Mouse (Mus musculus) CH12.LX (cell line): ENCODE results near the gene Gpld1. TPM values are rescaled to one million over a fixed set of nuclear protein-coding genes. Genes with fewer than 3 reads are reported as not detected.
A peak's percentile ranks its signal among the peaks of the same experiment; 100 is the strongest.

Experiments
- DNase-seq: peaks from one replicate; pipeline ENCODE4 v3.0.0-alpha.2; 2013; ENCODE audit errors: extremely low read depth
- H3K27ac ChIP-seq: 2 replicates; pipeline ENCODE4 v1.5.1; 2012; ENCODE audit warnings: low read depth, mild to moderate bottlenecking, control low read depth, moderate library complexity; ENCODE audit not compliant: insufficient read depth
- H3K27me3 ChIP-seq: replicated peaks from 2 replicates; pipeline ENCODE3; 2012; ENCODE audit warnings: inconsistent platforms
- H3K36me3 ChIP-seq, 2 experiments: replicated peaks in 1 of 2; 2 replicates each; pipeline versions ENCODE3 to v1.6.1; 2012; ENCODE audit warnings: inconsistent platforms in 1 of 2, low read length in 1 of 2, mild to moderate bottlenecking in 1 of 2, mixed read lengths in 1 of 2, moderate library complexity in 1 of 2; ENCODE audit not compliant: control insufficient read depth in 1 of 2, insufficient read depth in 1 of 2
- H3K4me1 ChIP-seq, 2 experiments: 2 replicates each; pipeline ENCODE4 v1.6.1; 2012; ENCODE audit warnings: inconsistent platforms in 1 of 2, moderate library complexity in 1 of 2; ENCODE audit not compliant: insufficient read depth in 2 of 2, control insufficient read depth in 1 of 2
- H3K4me2 ChIP-seq: 2 replicates; pipeline ENCODE4 v1.6.1; 2012; ENCODE audit warnings: low read depth, mild to moderate bottlenecking, control low read depth; ENCODE audit not compliant: poor library complexity, insufficient read depth, severe bottlenecking
- H3K4me3 ChIP-seq, 3 experiments: fragments of 150-350 bp in 1 of 3; sonication (generic) in 1 of 3; replicated peaks in 1 of 3; 2 replicates each; pipeline versions ENCODE3 to v1.5.1; 2011 to 2012; ENCODE audit warnings: low read depth in 2 of 3, low read length in 2 of 3, mild to moderate bottlenecking in 2 of 3, moderate library complexity in 2 of 3, control low read depth in 1 of 3, improper control_type of control experiment in 1 of 3, inconsistent platforms in 1 of 3, mixed read lengths in 1 of 3; ENCODE audit not compliant: poor library complexity in 1 of 3
- H3K79me2 ChIP-seq: replicated peaks from 2 replicates; pipeline ENCODE4 v1.6.1; 2012; ENCODE audit warnings: mild to moderate bottlenecking, moderate library complexity; ENCODE audit not compliant: control insufficient read depth, poor library complexity, insufficient read depth, severe bottlenecking; ENCODE audit errors: extremely low read depth
- H3K9ac ChIP-seq: 2 replicates; pipeline ENCODE4 v1.6.1; 2012; ENCODE audit warnings: low read depth, mild to moderate bottlenecking, control low read depth, moderate library complexity; ENCODE audit not compliant: insufficient read depth
- H3K9me3 ChIP-seq: replicated peaks from 2 replicates; pipeline ENCODE3; 2012; ENCODE audit warnings: low read length, inconsistent platforms, mixed read lengths
- CHD1 ChIP-seq: IDR thresholded peaks from 2 replicates; pipeline ENCODE4 v1.6.1; 2012; ENCODE audit warnings: low read depth, low read length, improper control_type of control experiment, inconsistent platforms
- CHD2 ChIP-seq: IDR thresholded peaks from 2 replicates; pipeline ENCODE4 v1.6.1; 2011; ENCODE audit warnings: low read length, improper control_type of control experiment
- CTCF ChIP-seq, 2 experiments: IDR thresholded peaks in 1 of 2; conservative IDR thresholded peaks in 1 of 2; 2 replicates each; pipeline ENCODE4 v1.5.1; 2011 to 2012; ENCODE audit warnings: low read depth in 2 of 2, low read length in 2 of 2, improper control_type of control experiment in 1 of 2, inconsistent platforms in 1 of 2, mild to moderate bottlenecking in 1 of 2, moderate library complexity in 1 of 2
- ELF1 ChIP-seq: IDR thresholded peaks from 2 replicates; pipeline ENCODE4 v1.6.1; 2014; ENCODE audit warnings: low read depth, mild to moderate bottlenecking, inconsistent platforms, low read length, improper control_type of control experiment
- EP300 ChIP-seq: IDR thresholded peaks from 2 replicates; pipeline ENCODE4 v1.6.1; 2011; ENCODE audit warnings: low read length, improper control_type of control experiment
- GABPA ChIP-seq: IDR thresholded peaks from 2 replicates; pipeline ENCODE4 v1.6.1; 2012; ENCODE audit warnings: low read depth, low read length, improper control_type of control experiment, inconsistent platforms; ENCODE audit not compliant: insufficient replicate concordance
- HCFC1 ChIP-seq: IDR thresholded peaks from 2 replicates; pipeline ENCODE4 v1.6.1; 2012; ENCODE audit warnings: low read depth, mild to moderate bottlenecking, inconsistent platforms, low read length, improper control_type of control experiment
- IRF4 ChIP-seq: IDR thresholded peaks from 2 replicates; pipeline ENCODE4 v1.6.1; 2014; ENCODE audit warnings: low read depth, mild to moderate bottlenecking, inconsistent platforms, low read length, improper control_type of control experiment
- RAD21 ChIP-seq: IDR thresholded peaks from 2 replicates; pipeline ENCODE4 v1.6.1; 2011; ENCODE audit warnings: low read depth, mild to moderate bottlenecking, low read length, improper control_type of control experiment, moderate library complexity
- SIN3A ChIP-seq: IDR thresholded peaks from 2 replicates; pipeline ENCODE4 v1.6.1; 2012; ENCODE audit warnings: low read length, improper control_type of control experiment, inconsistent platforms
- SMC3 ChIP-seq: IDR thresholded peaks from 2 replicates; pipeline ENCODE4 v1.6.1; 2011; ENCODE audit warnings: low read depth, low read length, improper control_type of control experiment
- TCF12 ChIP-seq: IDR thresholded peaks from 2 replicates; pipeline ENCODE4 v1.6.1; 2014; ENCODE audit warnings: low read depth, mild to moderate bottlenecking, inconsistent platforms, low read length, improper control_type of control experiment
- USF1 ChIP-seq: IDR thresholded peaks from 2 replicates; pipeline ENCODE4 v1.6.1; 2014; ENCODE audit warnings: low read depth, mild to moderate bottlenecking, inconsistent platforms, low read length, improper control_type of control experiment
- ZMIZ1 ChIP-seq: IDR thresholded peaks from 2 replicates; pipeline ENCODE4 v1.6.1; 2012; ENCODE audit warnings: low read depth, mild to moderate bottlenecking, inconsistent platforms, low read length, improper control_type of control experiment
- ZNF384 ChIP-seq: IDR thresholded peaks from 2 replicates; pipeline ENCODE4 v1.6.1; 2012; ENCODE audit warnings: low read depth, low read length, improper control_type of control experiment, inconsistent platforms
- dilution Hi-C: fragments of 300-500 bp; cut with MboI; formaldehyde crosslinking; loops from 2 replicates; pipeline ENCODE4 v1.14.3; 2020; ENCODE audit warnings: low sequenced_read_pairs; ENCODE audit not compliant: extremely low pct_unique_long_range_greater_than_20kb, extremely low pct_ligation_motif_present
- in situ Hi-C: fragments of 300-500 bp; cut with MboI; formaldehyde crosslinking; loops from 3 replicates; pipeline ENCODE4 v1.14.3; 2019; ENCODE audit warnings: low sequenced_read_pairs, low pct_ligation_motif_present, low pct_unique_long_range_greater_than_20kb, mixed read lengths
- polyA plus RNA-seq: library from polyadenylated mRNA; unstranded; fragments of >175 nt; gene quantifications from 2 replicates; pipeline ENCODE4 v1.2.1, GENCODE M21; 2012; ENCODE audit warnings: low read depth; ENCODE audit not compliant: insufficient read length
- total RNA-seq, 2 experiments: library from RNA; depleted of rRNA; stranded (reverse); fragments of 300-350 nt in 1 of 2; fragments of >200 nt in 1 of 2; gene quantifications; 2 replicates each; pipeline ENCODE4 v1.2.3; 2012 to 2014

Gene Gpld1
- total and polyA plus RNA-seq, 3 experiments = 0.23 to 1.4 (median 0.30) TPM

DNA sequence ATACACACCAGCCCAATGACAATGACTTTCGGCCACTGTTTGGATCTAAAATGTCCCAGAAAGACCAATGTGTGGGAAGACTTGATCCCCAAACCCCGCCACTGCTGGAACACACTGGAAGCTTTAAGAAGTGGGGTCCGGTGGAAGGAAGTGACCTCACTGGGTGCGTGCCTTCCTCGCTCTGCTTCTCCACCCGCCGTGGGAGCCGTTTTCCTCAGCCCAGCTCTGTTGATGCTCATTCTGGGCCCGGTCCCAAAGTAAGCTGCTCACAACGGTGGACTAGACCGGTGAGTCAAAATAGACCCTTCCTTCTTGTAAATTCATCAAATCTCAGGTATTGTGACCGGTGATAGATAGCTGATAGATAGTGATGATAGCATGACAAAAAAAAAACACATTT lies 37.5 kb upstream of the Gpld1 start:
- dilution Hi-C loops (no loop called here), in situ Hi-C loops (loop anchor here (25.0 kb wide), 3 partner anchors 193 to 568 kb away; partner anchors contain the start of gene Cmah)
- peaks cover 2% of the 10 kb centered on the region for H3K9me3 ChIP-seq

DNA sequence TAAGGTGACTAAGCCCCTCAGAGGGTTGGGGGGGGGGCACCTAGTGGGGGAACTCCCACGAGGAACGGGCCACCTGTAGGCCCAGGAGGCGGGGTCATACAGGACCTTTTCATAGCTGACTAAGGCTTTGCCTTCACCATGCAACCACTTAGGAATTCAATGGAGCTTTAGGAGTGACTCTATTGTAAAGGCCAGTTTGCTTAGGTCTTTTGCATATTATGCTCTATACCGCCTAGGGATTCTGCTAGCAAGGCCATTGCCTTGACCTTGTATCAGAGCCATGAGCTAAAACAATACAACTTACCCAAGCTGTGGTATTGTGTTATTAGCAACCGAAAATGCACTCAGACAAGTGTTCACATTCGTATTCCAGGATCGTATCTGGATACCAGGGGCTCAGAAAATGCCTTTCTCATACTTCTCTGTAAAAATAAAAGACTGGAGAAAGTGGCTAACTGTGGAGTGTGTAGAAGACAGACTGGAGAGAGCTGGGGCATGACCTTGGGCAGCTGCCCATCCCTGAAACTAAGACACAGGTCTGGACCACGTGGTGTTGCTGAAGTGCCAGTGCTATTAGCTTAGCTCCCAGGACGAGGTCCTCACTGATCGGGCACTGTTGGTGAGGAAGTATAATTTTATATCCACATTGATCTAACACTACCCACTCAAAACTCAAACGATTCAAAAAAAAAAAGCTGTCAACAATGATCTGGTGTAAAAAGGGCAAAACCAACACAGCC lies 36.0 kb upstream of the Gpld1 start:
- Histone ChIP-seq H3K4me2 (no peak overlapping the region), H3K4me3 (no peak overlapping the region), H3K9me3 (no peaks in the 10 kb centered on the region), H3K9ac (no peak overlapping the region), H3K36me3 (no peaks in the 10 kb centered on the region), H3K27me3 (no peaks in the 10 kb centered on the region), H3K27ac (no peak overlapping the region), H3K79me2 (no peaks in the 10 kb centered on the region), H3K4me1 (peaks cover 0 to 18% of the 10 kb centered on the region in 2 experiments; a peak in 3 of 4 replicates)
- dilution Hi-C loops = no loop called here
- TF ChIP-seq ZNF384 = no peak
- TF ChIP-seq IRF4 = no peak
- no peak for TF ChIP-seq ZMIZ1
- in situ Hi-C loops = loop anchor here (25.0 kb wide), 3 partner anchors 195 to 570 kb away; partner anchors contain the start of gene Cmah
- peak; percentile 15 for DNase-seq

More for the DNA sequence above, 37.5 kb upstream of the Gpld1 start:
- Histone ChIP-seq H3K4me2 (no peak overlapping the region), H3K79me2 (no peaks in the 10 kb centered on the region), H3K27me3 (no peaks in the 10 kb centered on the region), H3K4me1 (peaks cover 0 to 18% of the 10 kb centered on the region in 2 experiments; a peak in 3 of 4 replicates), H3K36me3 (no peaks in the 10 kb centered on the region), H3K9ac (no peak overlapping the region), H3K27ac (no peak overlapping the region), H3K4me3 (no peak overlapping the region)
- TF ChIP-seq USF1 (no peak), EP300 (no peak), CHD2 (no peak), SIN3A (no peak), HCFC1 (no peak), TCF12 (no peak), CHD1 (no peak)
- DNase-seq = no peak

- no peaks in the 10 kb centered on the region for H3K9me3 ChIP-seq
- TF ChIP-seq ELF1 (no peak), RAD21 (peak; percentile 40), ZNF384 (no peak), SMC3 (peak; percentile 23; the same call in 1 of the 2 replicates), CTCF (conservative IDR thresholded peaks at IDR 0.05 in 1 of 2, IDR thresholded peaks at IDR 0.05 in 1 of 2; ENCODE audit: low read depth in 2 of 2, low read length in 2 of 2) (peak in 1 of 2 experiments; percentile 56; a peak in 2 of 4 replicates), GABPA (no peak)
- H3K27ac ChIP-seq = no peak overlapping the region
- H3K4me3 ChIP-seq = no peak overlapping the region
- in situ Hi-C loops = loop anchor here (25.0 kb wide), 3 partner anchors 197 to 572 kb away; partner anchors contain the start of gene Cmah
- no peaks in the 10 kb centered on the region for H3K27me3 ChIP-seq
- H3K9ac ChIP-seq = no peak overlapping the region
- no peaks in the 10 kb centered on the region for H3K36me3 ChIP-seq
- no peak for DNase-seq
- no peak overlapping the region for H3K4me2 ChIP-seq
- no peaks in the 10 kb centered on the region for H3K79me2 ChIP-seq
- dilution Hi-C loops = no loop called here
- H3K4me1 ChIP-seq = peaks cover 0 to 18% of the 10 kb centered on the region in 2 experiments; a peak in 3 of 4 replicates
Measured at GRCm38 (mm10) chr13:24909112-24909511, 33.8 kb upstream of the Gpld1 start.
